Mouse (Mus musculus): Measurements from ENCODE around the gene Crabp1.
A peak's percentile ranks its signal among the peaks of the same experiment; 100 is the strongest.

Gene Crabp1

GRCm38 (mm10) chr9:54764561-54765217 is at the start of gene Crabp1:
TSS of gene Crabp1 (plus strand) at chr9:54764748.
- DNase-seq (ENCODE audit: low spot score) = no peak

GRCm38 (mm10) chr9:54715776-54716175 is 48.8 kb upstream of the Crabp1 start:
- DNase-seq (ENCODE audit: low spot score) = no peak

- DNase-seq (ENCODE audit: low spot score) = peak; percentile 65
Observed at GRCm38 (mm10) chr9:54717527-54717926, 47.0 kb upstream of the Crabp1 start.

GRCm38 (mm10) chr9:54722156-54722555 is 42.4 kb upstream of the Crabp1 start:
- no peak for DNase-seq (ENCODE audit: low spot score)

- DNase-seq (ENCODE audit: low spot score) = no peak
Observed at GRCm38 (mm10) chr9:54722596-54722995, 42.0 kb upstream of the Crabp1 start.

- no peak for DNase-seq (ENCODE audit: low spot score)
Observed at GRCm38 (mm10) chr9:54726315-54726714, 38.2 kb upstream of the Crabp1 start.

- DNase-seq (ENCODE audit: low spot score) = no peak
Observed at GRCm38 (mm10) chr9:54732122-54732521, 32.4 kb upstream of the Crabp1 start.

GRCm38 (mm10) chr9:54733921-54734638 is 30.5 kb upstream of the Crabp1 start, which contains the start of gene Wdr61:
TSS of gene Wdr61 (minus strand) at chr9:54734519.
- peak; percentile 96 for DNase-seq (ENCODE audit: low spot score)

GRCm38 (mm10) chr9:54734639-54735252 is 29.8 kb upstream of the Crabp1 start:
- DNase-seq (ENCODE audit: low spot score) = no peak

GRCm38 (mm10) chr9:54736284-54736701 is 28.3 kb upstream of the Crabp1 start:
- DNase-seq (ENCODE audit: low spot score) = no peak

- DNase-seq (ENCODE audit: low spot score) = peak; percentile 37
Observed at GRCm38 (mm10) chr9:54738376-54738775, 26.2 kb upstream of the Crabp1 start.

GRCm38 (mm10) chr9:54743891-54744290 is 20.7 kb upstream of the Crabp1 start:
- no peak for DNase-seq (ENCODE audit: low spot score)

GRCm38 (mm10) chr9:54745740-54746370 is 18.7 kb upstream of the Crabp1 start:
- DNase-seq (ENCODE audit: low spot score) = no peak

GRCm38 (mm10) chr9:54750215-54750981 is 14.2 kb upstream of the Crabp1 start:
- no peak for DNase-seq (ENCODE audit: low spot score)

- DNase-seq (ENCODE audit: low spot score) = no peak
Observed at GRCm38 (mm10) chr9:54751684-54752083, 12.9 kb upstream of the Crabp1 start.

GRCm38 (mm10) chr9:54752201-54752943 is 12.2 kb upstream of the Crabp1 start:
- DNase-seq (ENCODE audit: low spot score) = no peak

GRCm38 (mm10) chr9:54752944-54753295 is 11.6 kb upstream of the Crabp1 start:
- DNase-seq (ENCODE audit: low spot score) = no peak

GRCm38 (mm10) chr9:54759592-54759991 is 5.0 kb upstream of the Crabp1 start:
- no peak for DNase-seq (ENCODE audit: low spot score)

GRCm38 (mm10) chr9:54764091-54764490 is 457 bp upstream of the Crabp1 start:
- no peak for DNase-seq (ENCODE audit: low spot score)

GRCm38 (mm10) chr9:54765336-54766085 is 963 bp downstream of the Crabp1 start:
- DNase-seq (ENCODE audit: low spot score) = no peak
